Mouse (Mus musculus) urinary bladder, adult 2 months (tissue): ENCODE measurements around the gene Gm5725. TPM values are rescaled to one million over a fixed set of nuclear protein-coding genes. Genes with fewer than 3 reads are reported as not detected.
"Not testable (repeated sequence)": the region's sequence is repeated elsewhere in the genome, so short reads cannot be mapped to it uniquely, and the experiment has no call there.

Experiments used
- DNase-seq: peaks from one replicate; pipeline ENCODE4 v3.0.0; 2022; ENCODE audit warnings: low spot score
- polyA plus RNA-seq: library from polyadenylated mRNA; depleted of rRNA; stranded (reverse); fragments of >200 nt; gene quantifications from 2 replicates; pipeline ENCODE4 v1.2.3, GENCODE M21; 2012; rRNA removed

The Gm5725 gene
- not detected in 2 replicates for polyA plus RNA-seq

GRCm38 (mm10) chr7:21844167-21844566, at the start of gene Gm5725:
TSS of gene Gm5725 (minus strand) at chr7:21844267.
- not testable (repeated sequence) for DNase-seq

GRCm38 (mm10) chr7:21832051-21832450, 12.0 kb downstream of the Gm5725 start, which contains the start of gene Vmn1r135:
TSS of gene Vmn1r135 (plus strand) at chr7:21832351.
- DNase-seq: not testable (repeated sequence)

- not testable (repeated sequence) for DNase-seq
Measured at GRCm38 (mm10) chr7:21796628-21797027, 47.4 kb downstream of the Gm5725 start, which contains the start of gene Gm4177. TSS of gene Gm4177 (minus strand) at chr7:21796728.

Other genes starting within 250 kb of the Gm5725 start
- not detected in 2 replicates for gene Vmn1r132, start 230.2 kb downstream of the Gm5725 start, polyA plus RNA-seq
- gene Gm4175, start 82.8 kb downstream of the Gm5725 start, polyA plus RNA-seq: not detected in 2 replicates
- gene Gm4177, start 47.5 kb downstream of the Gm5725 start, polyA plus RNA-seq: not detected in 2 replicates
- gene Vmn1r135, start 11.9 kb downstream of the Gm5725 start, polyA plus RNA-seq: not detected in 2 replicates
- gene Gm5891, start 77.0 kb upstream of the Gm5725 start, polyA plus RNA-seq: not detected in 2 replicates
- gene Vmn1r137, start 150.3 kb upstream of the Gm5725 start, polyA plus RNA-seq: not detected in 2 replicates
- not detected in 2 replicates for gene Vmn1r138, start 184.6 kb upstream of the Gm5725 start, polyA plus RNA-seq
- not detected in 2 replicates for gene Gm6176, start 212.0 kb upstream of the Gm5725 start, polyA plus RNA-seq
- not detected in 2 replicates for gene Vmn1r139, start 224.8 kb upstream of the Gm5725 start, polyA plus RNA-seq